Mouse (Mus musculus): ENCODE measurements around the gene Gnat1.

Gnat1 gene

DNA sequence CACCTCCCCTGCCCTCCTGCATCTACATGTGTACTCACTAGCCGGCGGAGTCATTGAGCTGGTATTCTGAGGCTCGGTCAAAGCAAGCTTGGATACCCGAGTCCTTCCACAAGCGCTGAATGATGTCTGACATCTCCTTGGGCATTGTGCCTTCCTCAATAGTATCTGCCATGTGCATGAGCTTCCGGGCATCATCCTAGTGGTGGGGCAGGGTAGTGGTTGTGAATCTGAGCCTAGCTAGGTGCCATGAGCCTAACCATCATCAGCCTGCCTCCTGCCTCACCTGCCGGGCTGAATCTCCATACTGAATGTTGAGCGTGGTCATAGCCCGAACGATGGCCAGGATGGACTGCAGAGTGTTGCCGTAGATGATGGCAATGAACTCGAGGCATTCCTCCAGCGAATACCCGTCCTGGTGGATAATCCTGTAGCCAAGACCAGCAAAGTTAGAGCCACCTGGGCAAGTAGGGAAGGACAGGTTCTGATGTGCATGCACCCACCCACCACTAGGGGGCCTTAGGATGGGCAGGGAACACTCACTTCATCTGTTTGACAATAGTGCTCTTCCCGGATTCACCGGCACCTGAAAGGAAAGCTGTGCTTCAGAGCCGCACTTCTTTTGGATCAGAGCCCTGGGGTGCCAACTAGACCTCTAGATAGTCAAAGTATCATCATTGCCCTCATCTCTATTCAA lies 2.3 kb downstream of the Gnat1 start:
- in situ Hi-C loops (cut with MboI, MseI): loop anchor here in 1 of 2 experiments (5.0 kb wide), 1 partner anchor 75 kb away; no protein-coding TSS in a partner anchor

- in situ Hi-C loops (cut with MboI, MseI): loop anchor here in 1 of 2 experiments (5.0 kb wide), 1 partner anchor 74 kb away; no protein-coding TSS in a partner anchor
These were observed 3.2 kb downstream of the Gnat1 start for GRCm38 (mm10) chr9:107676302-107676701.

- in situ Hi-C loops (cut with MboI, MseI): loop anchor here in 1 of 2 experiments (5.0 kb wide), 1 partner anchor 73 kb away; no protein-coding TSS in a partner anchor
These were observed 3.7 kb downstream of the Gnat1 start for GRCm38 (mm10) chr9:107675671-107676301.

DNA sequence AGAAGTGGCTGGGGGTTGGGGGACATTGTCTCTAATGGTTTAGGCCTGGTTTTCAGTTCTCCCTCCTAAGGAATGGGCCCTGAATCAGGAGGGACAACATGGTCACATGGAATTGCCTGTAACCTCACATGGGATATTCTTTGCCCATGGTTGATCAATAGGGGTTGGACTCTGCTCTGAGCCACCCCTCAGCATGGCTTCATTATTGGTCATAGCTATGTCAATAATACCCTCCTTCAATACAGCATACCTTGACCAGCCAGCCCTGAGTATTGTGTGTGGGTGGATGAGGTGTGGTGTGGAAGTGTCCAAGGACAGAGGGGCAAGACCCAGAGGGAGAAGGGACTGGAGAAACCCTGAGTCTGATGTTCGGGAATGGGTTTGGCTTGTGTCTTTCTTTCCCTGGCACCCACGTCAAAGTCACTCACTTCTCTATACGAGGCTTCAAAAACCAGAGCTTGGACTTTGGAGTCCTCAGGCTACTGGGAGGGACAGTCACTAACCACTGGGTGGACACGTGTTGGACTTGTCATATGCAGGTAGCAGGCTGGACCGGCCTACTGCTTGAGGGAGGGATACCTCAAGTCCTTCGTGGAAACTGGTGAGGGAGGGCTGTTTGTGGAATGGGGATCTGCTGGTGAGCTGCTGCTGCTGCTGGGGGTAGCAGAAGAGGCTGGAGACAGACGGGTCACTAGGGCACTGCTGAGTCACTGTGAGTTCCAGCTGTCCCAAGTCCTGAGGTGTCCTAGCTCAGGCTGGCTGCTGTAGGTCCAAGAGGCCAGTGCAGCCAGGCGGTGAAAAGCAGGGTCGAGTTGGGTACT lies 4.7 kb downstream of the Gnat1 start:
- in situ Hi-C loops (cut with MboI, MseI): loop anchor here in 1 of 2 experiments (5.0 kb wide), 1 partner anchor 73 kb away; no protein-coding TSS in a partner anchor

- in situ Hi-C loops (cut with MboI, MseI): no loop called here
These were observed 9.3 kb downstream of the Gnat1 start for GRCm38 (mm10) chr9:107670259-107670658.

DNA sequence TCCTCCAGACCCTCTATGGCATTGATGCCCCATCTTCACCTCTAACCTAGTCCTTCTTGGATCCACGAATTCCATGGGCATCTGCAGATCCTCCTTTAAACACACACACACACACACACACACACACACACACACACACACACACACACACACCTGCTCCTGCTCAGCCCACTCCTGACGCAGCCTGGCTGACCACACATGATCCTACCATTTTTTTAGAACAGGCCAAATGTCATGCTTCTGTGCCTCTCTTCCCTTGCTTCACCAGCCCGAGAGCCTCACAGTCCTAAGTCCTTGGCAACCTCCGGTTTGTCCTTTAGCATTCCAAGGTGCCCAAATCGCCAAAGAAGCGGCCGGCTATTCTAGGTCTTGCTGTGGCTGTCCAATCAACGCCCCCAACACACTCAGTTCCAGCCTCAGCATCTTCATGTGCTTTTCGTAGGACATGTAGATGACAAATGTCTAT lies 10.0 kb downstream of the Gnat1 start, which contains the start of gene Slc38a3:
Slc38a3 (minus strand) TSS at position 51 of the 466 bp plus-strand sequence.
- in situ Hi-C loops (cut with MboI, MseI): no loop called here

GRCm38 (mm10) chr9:107668916-107669315 lies 10.6 kb downstream of the Gnat1 start:
- in situ Hi-C loops (cut with MboI, MseI): no loop called here

DNA sequence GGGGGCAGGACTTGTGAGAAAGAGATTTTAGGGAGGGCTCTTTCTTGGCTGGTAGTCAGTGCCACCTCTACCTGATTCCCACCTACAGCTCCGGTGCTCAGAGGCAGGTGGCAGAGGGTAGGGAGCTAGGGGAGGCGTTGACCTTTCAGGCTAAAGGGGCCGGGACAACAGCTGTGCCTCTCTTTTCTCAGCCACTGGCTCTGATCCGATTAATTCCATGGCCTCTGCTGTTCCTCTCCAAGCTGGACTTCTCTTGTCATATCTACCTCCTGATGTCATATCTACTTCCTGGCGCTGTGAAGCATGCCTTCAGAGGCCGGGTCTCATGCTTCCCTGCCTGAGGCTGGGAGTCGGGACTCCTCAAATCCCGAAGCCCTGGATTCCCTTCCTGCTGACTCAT lies 11.5 kb downstream of the Gnat1 start:
- in situ Hi-C loops (cut with MboI, MseI): no loop called here

- in situ Hi-C loops (cut with MboI, MseI): no loop called here
These were observed 12.3 kb downstream of the Gnat1 start for GRCm38 (mm10) chr9:107667219-107667618.

GRCm38 (mm10) chr9:107666751-107667205 lies 12.7 kb downstream of the Gnat1 start:
- in situ Hi-C loops (cut with MboI, MseI): no loop called here

- in situ Hi-C loops (cut with MboI, MseI): no loop called here
These were observed 14.2 kb downstream of the Gnat1 start for GRCm38 (mm10) chr9:107665308-107665707.

- in situ Hi-C loops (cut with MboI, MseI): no loop called here
These were observed 16.0 kb downstream of the Gnat1 start for GRCm38 (mm10) chr9:107663525-107663924.

GRCm38 (mm10) chr9:107662342-107662741 lies 17.2 kb downstream of the Gnat1 start:
- in situ Hi-C loops (cut with MboI, MseI): no loop called here

DNA sequence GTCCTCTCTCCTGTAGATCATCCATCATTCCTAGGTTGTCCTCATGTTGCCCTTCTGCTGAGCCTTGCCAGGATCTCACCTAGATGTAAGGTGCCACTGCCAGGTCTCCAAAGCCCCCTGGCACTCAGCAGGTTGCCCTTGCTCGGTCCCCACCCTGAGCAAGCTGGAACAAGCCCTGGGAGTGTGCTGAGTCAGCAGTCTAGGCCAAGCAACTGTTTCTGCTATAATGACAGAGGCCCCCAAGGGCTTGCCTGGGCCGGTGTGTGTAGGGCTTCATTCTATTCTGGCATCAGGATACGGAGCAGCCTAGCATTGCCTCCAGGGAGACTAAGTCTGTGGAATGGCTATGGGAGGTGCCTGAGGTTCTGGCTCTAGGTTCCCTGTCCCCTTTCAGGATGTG lies 18.7 kb downstream of the Gnat1 start:
- in situ Hi-C loops (cut with MboI, MseI): no loop called here

GRCm38 (mm10) chr9:107659961-107660360 lies 19.6 kb downstream of the Gnat1 start:
- in situ Hi-C loops (cut with MboI, MseI): no loop called here

GRCm38 (mm10) chr9:107659551-107659950 lies 20.0 kb downstream of the Gnat1 start:
- in situ Hi-C loops (cut with MboI, MseI): no loop called here

- in situ Hi-C loops (cut with MboI, MseI): no loop called here
These were observed 21.4 kb downstream of the Gnat1 start for GRCm38 (mm10) chr9:107658096-107658495.

DNA sequence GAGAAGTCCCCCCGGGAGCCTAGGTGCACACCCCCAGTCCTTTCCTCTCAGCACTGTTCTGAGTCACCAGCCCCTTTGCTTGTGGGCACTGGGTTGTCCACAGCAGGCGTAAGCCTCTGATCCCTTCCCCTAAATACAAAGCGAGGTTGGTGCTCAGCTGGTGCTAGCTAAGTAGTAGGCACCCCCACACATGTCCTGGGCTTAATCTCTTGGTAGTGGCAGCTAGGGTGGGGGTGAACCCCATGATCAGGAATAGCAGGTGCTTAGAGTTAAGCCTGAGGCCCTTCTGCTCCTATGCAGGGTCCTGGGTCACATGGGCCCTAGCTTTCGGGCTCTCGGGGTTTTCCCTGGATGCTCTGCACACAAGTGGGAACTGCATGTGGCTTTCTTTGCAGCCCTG lies 22.4 kb downstream of the Gnat1 start:
- in situ Hi-C loops (cut with MboI, MseI): no loop called here

GRCm38 (mm10) chr9:107654585-107654984 lies 24.9 kb downstream of the Gnat1 start:
- in situ Hi-C loops (cut with MboI, MseI): no loop called here

DNA sequence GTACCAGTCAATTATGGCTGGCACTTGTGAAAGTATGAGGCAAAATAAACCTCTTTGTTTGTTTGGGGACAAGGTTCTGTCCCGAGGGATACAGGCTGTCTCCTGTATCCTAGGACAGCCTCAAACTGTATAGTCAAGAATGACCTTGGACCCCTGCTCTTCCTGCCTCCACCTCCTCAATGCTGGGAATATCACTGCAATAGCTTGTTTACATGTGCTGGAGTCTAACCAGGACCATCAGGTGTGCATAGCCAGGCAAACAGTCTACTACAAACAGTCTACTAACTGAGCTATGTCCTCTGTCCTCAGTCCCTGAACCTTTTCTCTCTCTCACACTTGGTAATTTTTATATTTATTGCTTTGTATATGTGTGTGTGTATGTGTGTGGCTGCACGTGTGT lies 26.0 kb downstream of the Gnat1 start:
- in situ Hi-C loops (cut with MboI, MseI): no loop called here

DNA sequence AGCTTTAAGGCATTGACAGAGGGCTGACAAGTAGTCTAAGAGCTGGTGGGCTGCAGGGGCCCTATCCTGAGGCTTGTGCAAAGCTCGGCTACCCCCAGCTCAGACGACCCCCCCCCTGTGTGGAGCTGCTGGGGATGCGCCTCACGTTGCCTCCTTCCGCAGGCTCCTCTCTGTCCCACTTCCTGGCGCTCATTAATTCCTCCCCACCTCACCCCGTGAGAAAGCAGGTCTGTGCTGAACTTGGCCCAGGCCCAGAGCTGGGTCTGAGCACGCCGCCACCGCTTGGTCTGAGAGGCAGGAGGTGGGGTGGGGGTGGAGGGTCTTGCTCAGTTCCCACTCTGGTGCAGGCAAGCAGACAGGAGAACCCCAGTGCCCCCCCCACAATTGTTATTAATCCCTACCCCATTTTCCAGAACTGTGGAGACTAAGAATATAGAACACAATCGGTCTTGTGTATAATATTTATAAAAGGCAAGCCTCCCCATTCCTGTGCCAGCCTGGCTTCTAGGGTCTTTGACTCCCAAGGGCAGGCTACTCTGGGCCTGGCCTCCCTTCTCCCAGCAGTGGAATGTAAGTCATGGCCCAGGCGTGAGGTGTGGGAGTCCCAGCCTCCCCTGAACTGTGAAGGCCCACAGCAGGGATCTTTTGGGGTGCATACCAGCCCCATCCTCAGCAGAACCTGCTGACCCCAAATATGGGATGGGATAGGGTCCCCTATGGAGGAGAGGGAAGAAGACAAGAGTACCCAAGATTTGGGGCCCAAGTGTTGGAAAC lies 28.6 kb downstream of the Gnat1 start:
- in situ Hi-C loops (cut with MboI, MseI): no loop called here

Data from T-helper 17 cell (primary cell).